ENCODE assay signal across 8 mouse cellular contexts in genomic region chr7:37623903-37624758, GRCm38 (mm10).
DNase-seq lines count a peak whose midpoint lies in the region; ATAC-seq and TF ChIP-seq lines count a peak whose summit lies in the region.

No protein-coding gene starts in this region.

- peak overlapping the region; percentile 47 for H3K4me3 ChIP-seq in hindbrain, postnatal 0 days (ENCODE audit: low read length)

- no peaks in the 10 kb centered on the region for H3K27me3 ChIP-seq in hindbrain, postnatal 0 days (ENCODE audit: insufficient read depth, low read length)

- peaks cover 12% of the 10 kb centered on the region; the same call in 1 of the 2 replicates for H3K4me1 ChIP-seq in hindbrain, postnatal 0 days (ENCODE audit: insufficient read depth, low read length)

- H3K9me3 ChIP-seq in hindbrain, postnatal 0 days (ENCODE audit: low read length), result no peaks in the 10 kb centered on the region

- intact Hi-C loops in left cerebral cortex, postnatal 10 days (cut with DNase I), result no loop called here

- TF ChIP-seq CTCF in hindbrain, postnatal 0 days (IDR thresholded peaks at IDR 0.05; ENCODE audit: low read depth), result no peak

- peak; percentile 74 to 90 for DNase-seq in adrenal gland, adult (ENCODE audit: inconsistent age in 2 of 2, low spot score in 1 of 2)
- DNase-seq in cerebellum, postnatal 36 days, result peak; percentile 90
- DNase-seq in gastrocnemius, adult 18-20 months (ENCODE audit: low spot score), result peak; percentile 30
- DNase-seq in hindbrain, postnatal 0 days (ENCODE audit: low spot score), result peak; percentile 90
- peak; percentile 48 to 85 for DNase-seq in left cerebral cortex, postnatal 10 days (ENCODE audit: extremely low spot score in 1 of 2, low spot score in 2 of 2)
- DNase-seq in right cerebral cortex, postnatal 10 days (ENCODE audit: low spot score in 2 of 2), result peak; percentile 81 to 83

- H3K4me2 ChIP-seq in hindbrain, postnatal 0 days (ENCODE audit: low read depth, low read length), result peak overlapping the region; percentile 69

- ATAC-seq in hindbrain, postnatal 0 days, result peak; percentile 81
- ATAC-seq in megakaryocyte, adult 5-6 weeks (ENCODE audit: poor library complexity, severe bottlenecking), result peak; percentile 67
- no peak for ATAC-seq in erythroid progenitor cell, adult 5-6 weeks (replicated peaks; ENCODE audit: low FRiP score, poor library complexity, severe bottlenecking)

- no peaks in the 10 kb centered on the region for H3K36me3 ChIP-seq in hindbrain, postnatal 0 days (ENCODE audit: insufficient read depth, low read length)

- H3K27ac ChIP-seq in hindbrain, postnatal 0 days, result peak overlapping the region; percentile 87

- peak overlapping the region; percentile 63 for H3K9ac ChIP-seq in hindbrain, postnatal 0 days (replicated peaks; ENCODE audit: low read length)

- WGBS in hindbrain, postnatal 0 days, result 3% methylated on average over 42 of the region's 62 CpGs

Comparison
In these comparisons a context has a peak if more than half of its experiments do, and no peak if none do; other contexts are left out.
1. DNase-seq: peak in every context shown above with its lines; median percentile 90 in cerebellum, postnatal 36 days; 90 in hindbrain, postnatal 0 days; 82 in adrenal gland, adult; 82 in right cerebral cortex, postnatal 10 days; 66 in left cerebral cortex, postnatal 10 days; 30 in gastrocnemius, adult 18-20 months.